Mouse (Mus musculus): Measurements from ENCODE around the gene Kcnc1. TPM values are rescaled to one million over a fixed set of nuclear protein-coding genes. Genes with fewer than 3 reads are reported as not detected.

Gene Kcnc1
- total RNA-seq, 2 experiments from 2014 or later, result 15.8 to 20.2 TPM

- DNase-seq (ENCODE audit: low spot score in 2 of 2), result no peak
These were observed 2.4 kb upstream of the Kcnc1 start for GRCm38 (mm10) chr7:46393718-46394511.

DNA sequence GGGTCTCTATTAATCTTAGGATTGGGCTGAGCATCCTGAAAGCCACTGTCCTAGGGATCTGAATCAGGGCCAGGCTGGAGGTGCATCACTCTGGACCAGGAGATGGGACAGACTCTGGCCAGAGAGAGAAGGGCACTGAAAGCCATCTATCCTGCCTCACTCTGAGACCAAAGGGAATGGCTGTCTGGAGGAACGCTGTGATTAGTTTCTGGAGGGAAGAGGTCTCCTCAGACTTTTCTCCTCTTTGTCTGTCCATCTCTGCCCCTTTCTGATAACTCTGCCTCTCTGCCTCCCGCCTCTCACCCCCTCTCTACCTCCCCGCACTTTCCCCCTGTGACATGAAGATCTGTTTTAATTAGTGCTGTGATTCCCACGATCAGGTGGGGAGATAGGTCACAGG, 1.4 kb upstream of the Kcnc1 start:
- DNase-seq (ENCODE audit: low spot score in 2 of 2), result no peak

GRCm38 (mm10) chr7:46395571-46395970, 726 bp upstream of the Kcnc1 start:
- no peak for DNase-seq (ENCODE audit: low spot score in 2 of 2)

- DNase-seq (ENCODE audit: low spot score in 2 of 2), result no peak
These were observed 833 bp downstream of the Kcnc1 start for GRCm38 (mm10) chr7:46396928-46397731.

DNA sequence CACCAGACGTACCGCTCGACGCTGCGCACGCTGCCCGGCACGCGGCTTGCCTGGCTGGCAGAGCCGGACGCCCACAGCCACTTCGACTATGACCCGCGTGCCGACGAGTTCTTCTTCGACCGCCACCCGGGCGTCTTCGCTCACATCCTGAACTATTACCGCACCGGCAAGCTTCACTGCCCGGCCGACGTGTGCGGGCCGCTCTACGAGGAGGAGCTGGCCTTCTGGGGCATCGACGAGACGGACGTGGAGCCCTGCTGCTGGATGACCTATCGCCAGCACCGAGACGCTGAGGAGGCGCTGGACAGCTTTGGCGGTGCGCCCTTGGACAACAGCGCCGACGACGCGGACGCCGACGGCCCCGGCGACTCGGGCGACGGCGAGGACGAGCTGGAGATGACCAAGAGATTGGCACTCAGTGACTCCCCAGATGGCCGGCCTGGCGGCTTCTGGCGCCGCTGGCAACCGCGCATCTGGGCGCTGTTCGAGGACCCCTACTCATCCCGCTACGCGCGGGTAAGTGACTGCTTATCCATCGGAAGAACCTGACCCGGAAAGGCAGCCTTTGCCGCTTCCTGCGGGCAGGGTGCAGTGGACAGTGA, 1.5 kb downstream of the Kcnc1 start:
- no peak for DNase-seq (ENCODE audit: low spot score in 2 of 2)

DNA sequence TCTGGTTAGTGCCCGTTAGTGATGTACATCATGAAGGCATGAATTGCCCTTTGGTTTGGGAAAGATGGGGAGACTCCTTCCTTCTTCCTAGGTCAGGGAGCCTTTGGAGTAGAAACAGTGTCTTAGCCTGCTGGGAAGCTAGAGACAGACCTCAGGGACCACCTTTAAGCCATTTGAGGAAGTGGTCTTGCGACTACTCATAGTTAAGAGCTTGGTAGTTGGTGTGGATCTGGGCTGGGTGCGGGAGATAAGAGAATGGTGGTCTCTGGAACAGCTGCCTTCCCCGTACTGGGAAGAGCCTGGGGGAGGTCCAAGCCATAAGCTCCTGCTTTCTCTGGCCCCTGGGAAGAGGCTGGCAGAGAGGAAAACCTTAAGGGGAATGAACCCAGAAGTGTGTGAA, 2.3 kb downstream of the Kcnc1 start:
- DNase-seq (ENCODE audit: low spot score in 2 of 2), result no peak

DNA sequence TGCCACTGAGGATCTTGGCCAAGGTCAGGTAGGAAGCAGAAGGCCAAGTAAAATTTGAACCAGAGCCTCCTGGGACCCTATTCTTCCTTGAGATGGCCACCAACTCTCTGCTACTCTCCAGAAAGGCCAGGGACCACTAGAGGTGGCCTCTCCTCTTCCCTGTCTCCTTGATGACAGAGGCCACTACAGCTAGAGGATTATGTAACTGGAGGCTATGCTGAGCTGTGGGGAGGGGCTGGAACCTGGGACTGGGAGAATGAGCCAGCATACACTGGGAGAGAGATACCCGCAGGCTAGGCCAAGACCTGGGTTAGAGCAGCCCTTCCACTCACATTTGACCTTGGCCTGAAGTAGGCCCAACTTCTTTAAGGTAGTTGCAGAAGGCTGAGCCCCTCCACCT, 3.4 kb downstream of the Kcnc1 start:
- no peak for DNase-seq (ENCODE audit: low spot score in 2 of 2)

- no peak for DNase-seq (ENCODE audit: low spot score in 2 of 2)
These were observed 4.0 kb downstream of the Kcnc1 start for GRCm38 (mm10) chr7:46400346-46400745.

DNA sequence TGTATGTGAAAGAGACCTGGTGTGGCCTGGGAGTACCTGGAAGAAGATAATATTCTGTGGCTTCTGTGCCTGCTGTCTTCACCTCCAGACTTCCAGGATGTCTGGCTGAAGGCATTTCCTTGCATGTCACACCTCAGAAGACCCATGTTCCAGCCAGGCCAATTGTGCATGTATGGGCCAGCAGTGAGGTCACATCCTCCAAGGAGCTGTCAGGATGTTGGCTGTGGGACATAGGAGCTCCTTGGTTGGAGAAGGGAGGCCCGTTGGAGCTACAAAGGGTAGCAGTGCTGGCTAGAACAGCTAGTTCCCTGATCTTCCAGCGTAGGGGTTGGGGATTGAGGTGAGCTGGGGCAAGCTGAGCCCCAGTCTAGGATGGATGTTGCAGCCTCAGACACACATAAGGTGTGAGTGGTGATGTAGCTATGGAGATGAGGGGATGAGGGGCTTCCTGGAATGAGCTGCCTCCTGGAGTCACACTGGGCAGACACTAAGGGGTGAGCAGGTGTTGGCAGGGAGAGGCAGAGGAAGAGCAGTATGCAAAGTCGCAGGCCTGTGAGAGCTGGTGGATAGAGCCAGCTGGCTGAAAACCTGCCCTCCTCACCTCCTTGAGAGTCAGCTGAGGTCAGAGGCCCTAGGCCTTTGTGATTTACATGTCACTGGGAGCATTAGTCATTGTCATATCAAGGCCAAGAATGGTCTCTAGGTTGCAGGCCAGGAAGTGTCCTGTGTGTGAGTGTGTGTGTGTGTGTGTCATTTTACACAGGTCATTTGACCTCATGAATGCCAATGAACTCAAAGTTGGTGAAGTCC, 5.3 kb downstream of the Kcnc1 start:
- no peak for DNase-seq (ENCODE audit: low spot score in 2 of 2)

- no peak for DNase-seq (ENCODE audit: low spot score in 2 of 2)
These were observed 7.6 kb downstream of the Kcnc1 start for GRCm38 (mm10) chr7:46403616-46404485.

DNA sequence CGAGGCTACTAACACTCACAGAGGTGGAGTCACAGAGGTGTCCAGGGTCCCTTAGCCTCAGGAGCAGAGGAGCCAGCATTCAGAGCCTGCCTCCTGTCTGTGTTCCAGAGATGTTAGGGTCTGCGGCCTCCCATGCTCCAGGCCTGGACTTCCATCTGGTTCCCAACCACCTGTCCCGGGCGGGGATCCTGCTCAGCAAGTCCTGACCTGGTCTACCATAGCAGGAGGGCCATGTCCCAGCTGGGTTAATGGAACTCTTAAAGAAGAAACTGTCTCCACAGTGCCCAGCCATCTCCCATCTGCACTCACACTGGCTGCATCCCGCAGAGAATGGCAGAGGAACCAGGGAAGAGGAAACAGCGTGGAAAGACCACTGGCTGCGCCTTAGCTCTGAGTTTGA, 8.5 kb downstream of the Kcnc1 start:
- no peak for DNase-seq (ENCODE audit: low spot score in 2 of 2)

DNA sequence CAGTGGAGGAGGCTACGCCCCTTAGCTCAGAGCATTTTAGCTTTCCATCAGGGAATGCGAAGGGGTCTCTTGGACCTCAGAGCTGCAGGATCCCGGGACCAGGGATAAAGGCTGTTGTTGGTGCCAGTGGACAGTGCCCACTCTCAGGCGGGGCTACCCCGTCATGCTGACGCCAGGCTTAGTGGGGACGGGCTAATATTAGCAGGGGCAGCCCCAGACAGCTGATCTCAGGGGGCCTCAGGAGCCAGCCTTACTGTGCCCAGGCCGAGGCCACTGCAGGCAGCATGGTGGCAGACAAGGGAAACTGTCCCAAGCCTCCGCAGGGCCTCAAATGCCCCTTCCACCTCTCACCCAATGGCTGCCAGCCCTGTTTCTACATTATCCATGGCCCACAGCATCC, 12.3 kb downstream of the Kcnc1 start:
- DNase-seq (ENCODE audit: low spot score in 2 of 2), result no peak

DNA sequence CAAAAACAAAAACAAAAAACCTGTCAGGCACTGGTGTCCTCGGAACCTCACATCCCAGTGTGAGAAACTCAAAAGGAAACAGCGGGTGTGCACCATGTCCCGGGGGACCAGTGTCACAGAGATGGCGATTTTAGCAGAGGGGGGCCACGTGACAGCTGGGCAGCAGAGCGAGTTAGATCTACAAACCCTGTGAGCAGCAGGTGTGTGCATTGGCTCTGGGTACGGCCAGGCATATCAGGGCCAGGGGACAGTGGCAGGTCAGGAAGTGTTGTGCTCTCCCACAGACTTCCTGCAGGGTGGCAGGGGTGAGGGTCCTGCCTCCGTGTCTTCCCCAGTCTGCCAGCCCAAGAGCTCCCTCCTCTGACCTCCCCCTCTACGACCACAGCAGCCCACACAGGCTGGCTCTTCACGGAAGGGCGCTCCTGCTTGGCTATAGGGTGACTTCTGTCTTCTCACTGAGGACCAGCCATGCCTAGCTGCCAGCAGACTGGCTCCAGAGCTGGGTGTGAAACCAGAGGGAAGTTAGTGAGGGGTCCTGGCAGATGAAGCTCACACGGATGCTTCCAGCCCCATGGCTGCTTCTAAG, 13.0 kb downstream of the Kcnc1 start:
- no peak for DNase-seq (ENCODE audit: low spot score in 2 of 2)

- DNase-seq (ENCODE audit: low spot score in 2 of 2), result no peak
These were observed 14.4 kb downstream of the Kcnc1 start for GRCm38 (mm10) chr7:46410727-46411126.

GRCm38 (mm10) chr7:46412823-46413222, 16.5 kb downstream of the Kcnc1 start:
- no peak for DNase-seq (ENCODE audit: low spot score in 2 of 2)

DNA sequence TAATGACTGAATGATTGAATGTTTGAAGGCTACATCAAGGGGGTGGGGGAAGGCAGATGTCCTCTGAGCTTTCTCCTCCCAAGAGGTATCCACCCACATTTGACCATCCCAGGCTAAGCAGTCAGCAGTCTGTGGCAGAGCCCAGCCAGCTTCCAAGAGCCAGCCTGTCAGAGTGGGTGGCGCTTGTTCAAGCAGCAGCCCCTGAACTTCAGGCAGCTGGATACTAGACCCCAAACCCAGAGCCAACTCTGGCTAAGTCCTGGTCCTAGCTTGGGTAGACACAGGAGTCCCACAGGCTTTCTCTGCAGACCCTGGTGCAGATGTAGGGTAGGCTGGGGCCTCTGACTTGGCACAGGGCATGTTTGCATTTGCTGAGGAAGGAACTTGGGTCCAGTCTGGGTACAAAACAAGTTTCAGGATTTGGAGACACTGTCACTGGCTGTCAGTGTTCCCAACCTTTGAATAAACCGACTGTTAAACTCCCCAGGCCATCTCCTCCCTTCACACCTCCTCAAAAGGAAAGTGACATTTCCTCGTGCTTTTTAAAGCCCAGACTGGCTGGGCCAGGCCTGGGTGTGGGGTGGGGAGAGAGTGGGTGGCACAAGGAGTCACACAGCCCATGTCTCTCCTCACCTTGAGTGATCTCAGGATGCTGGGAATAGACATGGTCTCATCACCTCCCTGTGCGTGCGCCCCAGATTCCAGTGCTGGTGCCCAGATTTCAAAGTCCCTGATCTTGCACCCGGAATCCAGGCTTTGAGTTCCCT, 17.8 kb downstream of the Kcnc1 start:
- DNase-seq (ENCODE audit: low spot score in 2 of 2), result no peak

DNA sequence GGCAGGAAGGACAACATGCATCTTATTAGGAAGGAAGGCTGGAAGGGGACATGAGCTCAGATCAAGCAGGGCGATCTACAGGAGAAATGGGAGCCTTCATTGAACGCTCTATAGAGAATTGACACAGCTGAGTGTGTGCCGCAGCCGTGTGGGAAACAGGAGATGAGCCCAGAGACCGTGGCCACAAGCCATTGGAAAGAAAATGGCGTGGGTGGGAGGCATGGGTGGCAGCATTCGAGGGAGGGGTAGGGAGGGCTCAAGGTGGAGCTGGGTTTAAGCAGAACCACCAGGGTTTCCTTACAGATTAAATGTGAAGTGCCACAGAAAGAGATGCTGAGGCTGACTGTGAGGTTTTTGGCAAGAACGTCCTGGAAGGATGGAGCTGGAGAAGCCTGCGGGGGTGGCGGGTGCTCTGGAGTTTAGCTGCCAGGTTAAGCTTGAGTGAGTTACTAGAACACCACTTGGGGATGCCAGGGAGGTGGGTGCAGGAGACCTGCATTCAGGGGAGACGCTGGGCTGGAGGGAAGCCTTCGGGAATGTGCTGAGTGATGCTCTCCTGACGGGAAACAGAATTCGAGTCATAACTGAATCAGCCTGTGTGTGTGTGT, 19.6 kb downstream of the Kcnc1 start:
- no peak for DNase-seq (ENCODE audit: low spot score in 2 of 2)

- DNase-seq (ENCODE audit: low spot score in 2 of 2), result no peak
These were observed 21.2 kb downstream of the Kcnc1 start for GRCm38 (mm10) chr7:46417467-46417866.
